Mouse (Mus musculus) intestine, embryonic 14.5 days (tissue): ENCODE data around the gene Cyp2d26. TPM values are rescaled to one million over a fixed set of nuclear protein-coding genes. Genes with fewer than 3 reads are reported as not detected.
A peak's percentile ranks its signal among the peaks of the same experiment; 100 is the strongest.

Experiments used
- ATAC-seq: fragments of 200-750 bp; cut with Nextera tagmentation; replicated peaks from 2 replicates; pipeline ENCODE4 v1.8.0; 2017; ENCODE audit warnings: low read depth, moderate number of reproducible peaks, moderate TSS enrichment, moderate library complexity; ENCODE audit not compliant: low FRiP score, low TSS enrichment
- DNase-seq: peaks from one replicate; pipeline ENCODE4 v3.0.0-alpha.2; 2018; ENCODE audit warnings: low spot score
- H3K27ac ChIP-seq: fragments of 300-500 bp; sonication (generic); 2 replicates; pipeline ENCODE4 v1.5.1; 2014; ENCODE audit warnings: low read depth, mild to moderate bottlenecking, control low read depth
- H3K27me3 ChIP-seq: fragments of 300-500 bp; sonication (generic); replicated peaks from 2 replicates; pipeline ENCODE4 v1.6.1; 2014; ENCODE audit warnings: low read length, control low read depth; ENCODE audit not compliant: control insufficient read depth, insufficient read depth
- H3K36me3 ChIP-seq: fragments of 300-500 bp; sonication (generic); 2 replicates; pipeline ENCODE4 v1.6.1; 2014; ENCODE audit warnings: low read length, control low read depth; ENCODE audit not compliant: control insufficient read depth, insufficient read depth
- H3K4me1 ChIP-seq: fragments of 300-500 bp; sonication (generic); replicated peaks from 2 replicates; pipeline ENCODE4 v1.6.1; 2014; ENCODE audit warnings: low read length, control low read depth, mixed read lengths; ENCODE audit not compliant: control insufficient read depth, insufficient read depth
- H3K4me2 ChIP-seq: fragments of 300-500 bp; sonication (generic); 2 replicates; pipeline ENCODE4 v1.6.1; 2014; ENCODE audit warnings: low read length
- H3K4me3 ChIP-seq: fragments of 300-500 bp; sonication (generic); 2 replicates; pipeline ENCODE4 v1.5.1; 2014; ENCODE audit warnings: low read depth, low read length, control low read depth, mixed read lengths
- H3K9ac ChIP-seq: fragments of 300-500 bp; sonication (generic); 2 replicates; pipeline ENCODE4 v1.6.1; 2014; ENCODE audit warnings: mild to moderate bottlenecking, low read length
- H3K9me3 ChIP-seq: fragments of 300-500 bp; sonication (generic); 2 replicates; pipeline ENCODE4 v1.6.1; 2016; ENCODE audit warnings: low read length, control low read depth; ENCODE audit not compliant: control insufficient read depth
- WGBS: fragments of 180-500 bp; shearing (Covaris S2); extraction: QIAGEN DNeasy Blood & Tissue Kit; methylation state at CpG from one replicate; pipeline ENCODE4 v1.1.7; 2014; 5-methylcytosine and 5-hydroxymethylcytosine counted together
- polyA plus RNA-seq: library from polyadenylated mRNA; unstranded; fragments of >200 nt; fragmentation: Nextera tagmentation; extraction: Ambion mirVana; gene quantifications from 2 replicates; pipeline ENCODE4 v1.2.1, GENCODE M21; 2014

Cyp2d26 gene
- 3.2 and 4.1 TPM in 2 replicates for polyA plus RNA-seq

GRCm38 (mm10) chr15:82794277-82794676 lies at the start of gene Cyp2d26:
Gene Cyp2d26, minus strand, starts transcription at chr15:82794294.
- Histone ChIP-seq H3K4me1 (no peaks in the 10 kb centered on the region), H3K9ac (no peak within 1 kb of the TSS), H3K27me3 (no peaks in the 10 kb centered on the region), H3K9me3 (no peaks in the 10 kb centered on the region), H3K4me2 (peak within 1 kb of the TSS; percentile 11; the same call in 1 of the 2 replicates), H3K4me3 (no peak within 1 kb of the TSS), H3K36me3 (no peaks in the 10 kb centered on the region), H3K27ac (peak within 1 kb of the TSS; percentile 27; the same call in 1 of the 2 replicates)
- peak; percentile 86 for ATAC-seq
- DNase-seq: peak; percentile 69
- 65% methylated on average over 5 of the region's 5 CpGs for WGBS

GRCm38 (mm10) chr15:82839146-82839545 lies 45.1 kb upstream of the Cyp2d26 start:
- Histone ChIP-seq H3K27me3 (no peaks in the 10 kb centered on the region), H3K4me2 (no peak overlapping the region), H3K9ac (no peak overlapping the region), H3K36me3 (no peaks in the 10 kb centered on the region), H3K27ac (no peak overlapping the region), H3K4me1 (no peaks in the 10 kb centered on the region), H3K4me3 (no peak overlapping the region), H3K9me3 (no peaks in the 10 kb centered on the region)
- DNase-seq (no peak), ATAC-seq (no peak)
- WGBS: 90% methylated on average over 3 of the region's 3 CpGs

GRCm38 (mm10) chr15:82829917-82830316 lies 35.8 kb upstream of the Cyp2d26 start:
- peaks cover 4% of the 10 kb centered on the region; the same call in 1 of the 2 replicates for H3K36me3 ChIP-seq
- 91% methylated on average over 6 of the region's 6 CpGs for WGBS
- no peaks in the 10 kb centered on the region for H3K9me3 ChIP-seq
- H3K9ac ChIP-seq: no peak overlapping the region
- no peak for DNase-seq
- no peak overlapping the region for H3K27ac ChIP-seq
- no peaks in the 10 kb centered on the region for H3K4me1 ChIP-seq
- H3K4me2 ChIP-seq: no peak overlapping the region
- H3K27me3 ChIP-seq: no peaks in the 10 kb centered on the region
- no peak for ATAC-seq
- no peak overlapping the region for H3K4me3 ChIP-seq

GRCm38 (mm10) chr15:82825866-82826265 lies 31.8 kb upstream of the Cyp2d26 start:
- no peak overlapping the region for H3K4me2 ChIP-seq
- peaks cover 28% of the 10 kb centered on the region for H3K36me3 ChIP-seq
- H3K9me3 ChIP-seq: no peaks in the 10 kb centered on the region
- no peak overlapping the region for H3K4me3 ChIP-seq
- ATAC-seq: no peak
- H3K27ac ChIP-seq: no peak overlapping the region
- no peaks in the 10 kb centered on the region; the same call in 1 of the 2 replicates for H3K4me1 ChIP-seq
- DNase-seq: no peak
- no peak overlapping the region for H3K9ac ChIP-seq
- no peaks in the 10 kb centered on the region for H3K27me3 ChIP-seq

GRCm38 (mm10) chr15:82822347-82822746 lies 28.3 kb upstream of the Cyp2d26 start:
- Histone ChIP-seq H3K9ac (no peak overlapping the region), H3K4me3 (no peak overlapping the region), H3K4me1 (no peaks in the 10 kb centered on the region; the same call in 1 of the 2 replicates), H3K9me3 (no peaks in the 10 kb centered on the region), H3K27me3 (no peaks in the 10 kb centered on the region), H3K4me2 (no peak overlapping the region), H3K36me3 (peaks cover 31% of the 10 kb centered on the region), H3K27ac (no peak overlapping the region)
- ATAC-seq: no peak
- 79% methylated on average over 3 of the region's 4 CpGs for WGBS
- no peak for DNase-seq

- H3K27me3 ChIP-seq: no peaks in the 10 kb centered on the region
- no peak overlapping the region for H3K9ac ChIP-seq
- DNase-seq: no peak
- WGBS: 91% methylated on average over 1 of the region's 1 CpGs
- no peak overlapping the region for H3K4me3 ChIP-seq
- H3K27ac ChIP-seq: no peak overlapping the region
- ATAC-seq: no peak
- H3K9me3 ChIP-seq: no peaks in the 10 kb centered on the region
- no peak overlapping the region for H3K4me2 ChIP-seq
- no peaks in the 10 kb centered on the region; the same call in 1 of the 2 replicates for H3K4me1 ChIP-seq
- H3K36me3 ChIP-seq: peaks cover 31% of the 10 kb centered on the region
Observed at GRCm38 (mm10) chr15:82821657-82822056, 27.6 kb upstream of the Cyp2d26 start.

GRCm38 (mm10) chr15:82815296-82815695 lies 21.2 kb upstream of the Cyp2d26 start:
- no peaks in the 10 kb centered on the region for H3K27me3 ChIP-seq
- whole genome bisulfite sequencing: 87% methylated on average over 4 of the region's 4 CpGs
- no peak overlapping the region for H3K4me3 ChIP-seq
- no peak overlapping the region for H3K9ac ChIP-seq
- H3K4me1 ChIP-seq: no peaks in the 10 kb centered on the region
- ATAC-seq: no peak
- no peak overlapping the region for H3K4me2 ChIP-seq
- no peak for DNase-seq
- no peak overlapping the region for H3K27ac ChIP-seq
- H3K36me3 ChIP-seq: peaks cover 39% of the 10 kb centered on the region
- H3K9me3 ChIP-seq: no peaks in the 10 kb centered on the region

- Histone ChIP-seq H3K4me2 (no peak overlapping the region), H3K9ac (no peak overlapping the region), H3K27me3 (no peaks in the 10 kb centered on the region), H3K9me3 (no peaks in the 10 kb centered on the region), H3K27ac (no peak overlapping the region), H3K4me3 (no peak overlapping the region), H3K4me1 (no peaks in the 10 kb centered on the region), H3K36me3 (peaks cover 44% of the 10 kb centered on the region)
- DNase-seq: peak; percentile 77
- ATAC-seq: no peak; the same call in 1 of the 2 replicates
- WGBS: 62% methylated on average over 4 of the region's 4 CpGs
Observed at GRCm38 (mm10) chr15:82814806-82815205, 20.7 kb upstream of the Cyp2d26 start.

GRCm38 (mm10) chr15:82814321-82814720 lies 20.2 kb upstream of the Cyp2d26 start:
- no peaks in the 10 kb centered on the region for H3K27me3 ChIP-seq
- 89% methylated on average over 7 of the region's 7 CpGs for WGBS

More at GRCm38 (mm10) chr15:82814321-82814720, 20.2 kb upstream of the Cyp2d26 start:
- Histone ChIP-seq H3K36me3 (peaks cover 47% of the 10 kb centered on the region), H3K4me3 (no peak overlapping the region), H3K9me3 (no peaks in the 10 kb centered on the region), H3K9ac (no peak overlapping the region), H3K4me2 (no peak overlapping the region), H3K27ac (no peak overlapping the region), H3K4me1 (no peaks in the 10 kb centered on the region)
- DNase-seq (no peak), ATAC-seq (no peak)
